Mouse (Mus musculus): ENCODE measurements around the gene Gng3. TPM values are rescaled to one million over a fixed set of nuclear protein-coding genes. Genes with fewer than 3 reads are reported as not detected.
"Not testable (repeated sequence)": the region's sequence is repeated elsewhere in the genome, so short reads cannot be mapped to it uniquely, and the experiment has no call there.

Gng3 gene
- polyA plus RNA-seq, 1 experiment from 2014 or later = 198 TPM

- H3K27me3 ChIP-seq = no peaks in the 10 kb centered on the region
- peak overlapping the region; percentile 99 for H3K27ac ChIP-seq
- WGBS = 18% methylated on average over 29 of the region's 29 CpGs
- peak overlapping the region; percentile 90 for H3K9ac ChIP-seq
- peak overlapping the region; percentile 83 for H3K4me2 ChIP-seq
- peaks cover 27% of the 10 kb centered on the region for H3K4me1 ChIP-seq
- peak; percentile 50 for ATAC-seq
- H3K36me3 ChIP-seq (ENCODE audit: poor library complexity, severe bottlenecking) = peaks cover 23% of the 10 kb centered on the region
- H3K9me3 ChIP-seq (replicated peaks) = no peaks in the 10 kb centered on the region
- peak overlapping the region; percentile 65 for H3K4me3 ChIP-seq
Measured at GRCm38 (mm10) chr19:8839908-8840791, 1.2 kb upstream of the Gng3 start.

GRCm38 (mm10) chr19:8838041-8838730 is 808 bp downstream of the Gng3 start:
- peak overlapping the region; percentile 65 for H3K4me3 ChIP-seq
- H3K9ac ChIP-seq = peak overlapping the region; percentile 90
- ATAC-seq = peak; percentile 14
- peaks cover 41% of the 10 kb centered on the region for H3K36me3 ChIP-seq (ENCODE audit: poor library complexity, severe bottlenecking)
- H3K27ac ChIP-seq = peak overlapping the region; percentile 99
- no peaks in the 10 kb centered on the region for H3K9me3 ChIP-seq (replicated peaks)
- peaks cover 27% of the 10 kb centered on the region for H3K4me1 ChIP-seq
- peak overlapping the region; percentile 83 for H3K4me2 ChIP-seq
- no peaks in the 10 kb centered on the region for H3K27me3 ChIP-seq
- WGBS = 7% methylated on average over 15 of the region's 15 CpGs

- peaks cover 27% of the 10 kb centered on the region for H3K4me1 ChIP-seq
- WGBS = under 1% methylated on average over 38 of the region's 38 CpGs
- H3K4me3 ChIP-seq = peak within 1 kb of the TSS; percentile 65
- no peaks in the 10 kb centered on the region for H3K27me3 ChIP-seq
- H3K4me2 ChIP-seq = peak within 1 kb of the TSS; percentile 83
- H3K27ac ChIP-seq = peak within 1 kb of the TSS; percentile 99
- no peaks in the 10 kb centered on the region for H3K9me3 ChIP-seq (replicated peaks)
- peaks cover 44% of the 10 kb centered on the region for H3K36me3 ChIP-seq (ENCODE audit: poor library complexity, severe bottlenecking)
- ATAC-seq = peak; percentile 79
- peak within 1 kb of the TSS; percentile 90 for H3K9ac ChIP-seq
Measured at GRCm38 (mm10) chr19:8837251-8837791, 1.7 kb downstream of the Gng3 start, which contains the start of gene Bscl2. Gene Bscl2 (plus strand): TSS chr19:8837467.

DNA sequence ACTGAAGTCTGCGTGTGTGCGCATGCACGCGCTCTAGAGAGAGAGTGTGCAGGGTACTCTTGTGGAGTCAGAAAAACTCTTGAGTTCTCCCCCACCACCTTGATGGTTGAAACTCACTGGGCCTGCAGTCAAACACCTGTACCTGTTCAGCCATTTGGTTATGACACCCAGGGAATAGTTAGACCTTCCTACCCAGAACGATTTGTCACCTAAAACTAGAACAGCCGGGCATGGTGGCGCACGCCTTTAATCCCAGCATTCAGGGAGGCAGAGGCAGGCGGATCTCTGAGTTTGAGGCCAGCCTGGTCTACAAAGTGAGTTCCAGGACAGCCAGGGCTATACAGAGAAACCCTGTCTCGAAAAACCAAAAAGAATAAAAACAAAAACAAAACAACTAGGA is 2.7 kb downstream of the Gng3 start:
- H3K9ac ChIP-seq; ATAC-seq; H3K9me3 ChIP-seq (replicated peaks); H3K27me3 ChIP-seq; H3K4me2 ChIP-seq; H3K4me3 ChIP-seq: not testable (repeated sequence)
- H3K27ac ChIP-seq = peak overlapping the region; percentile 99
- peaks cover 53% of the 10 kb centered on the region for H3K36me3 ChIP-seq (ENCODE audit: poor library complexity, severe bottlenecking)
- peaks cover 27% of the 10 kb centered on the region for H3K4me1 ChIP-seq
- WGBS = 97% methylated on average over 10 of the region's 10 CpGs

DNA sequence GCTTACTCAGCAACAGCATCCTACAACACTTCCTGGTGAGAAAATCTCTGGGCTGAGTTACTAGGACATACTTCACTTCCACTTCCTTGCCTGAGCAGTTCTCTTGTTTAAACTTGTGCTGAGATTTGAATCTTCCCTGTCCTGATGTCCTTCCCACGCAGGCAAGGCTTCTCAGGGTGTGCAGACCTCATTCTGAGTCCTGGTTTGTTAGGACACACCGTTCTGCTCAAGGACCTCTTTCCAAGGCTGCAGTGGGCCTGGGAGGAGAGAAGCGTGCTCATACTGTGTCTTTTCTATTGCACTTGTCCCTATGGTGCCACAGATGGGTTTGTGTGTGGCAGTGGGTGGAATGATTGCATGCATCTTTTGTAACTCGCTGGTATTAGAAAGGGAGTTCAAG is 6.0 kb downstream of the Gng3 start:
- H3K4me3 ChIP-seq = no peak overlapping the region
- H3K36me3 ChIP-seq (ENCODE audit: poor library complexity, severe bottlenecking) = peaks cover 83% of the 10 kb centered on the region
- 91% methylated on average over 4 of the region's 4 CpGs for WGBS
- ATAC-seq = no peak
- H3K27ac ChIP-seq = no peak overlapping the region
- no peaks in the 10 kb centered on the region; the same call in 1 of the 2 replicates for H3K4me1 ChIP-seq
- no peaks in the 10 kb centered on the region for H3K9me3 ChIP-seq (replicated peaks)
- H3K4me2 ChIP-seq = no peak overlapping the region
- H3K27me3 ChIP-seq = no peaks in the 10 kb centered on the region
- H3K9ac ChIP-seq = no peak overlapping the region

GRCm38 (mm10) chr19:8831262-8831661 is 7.7 kb downstream of the Gng3 start:
- Histone ChIP-seq H3K9me3 (replicated peaks) (no peaks in the 10 kb centered on the region), H3K36me3 (ENCODE audit: poor library complexity, severe bottlenecking) (peaks cover 98% of the 10 kb centered on the region), H3K27ac (no peak overlapping the region), H3K4me2 (no peak overlapping the region), H3K27me3 (no peaks in the 10 kb centered on the region), H3K9ac (no peak overlapping the region), H3K4me1 (no peaks in the 10 kb centered on the region), H3K4me3 (no peak overlapping the region)
- no peak for ATAC-seq
- 81% methylated on average over 11 of the region's 11 CpGs for WGBS

DNA sequence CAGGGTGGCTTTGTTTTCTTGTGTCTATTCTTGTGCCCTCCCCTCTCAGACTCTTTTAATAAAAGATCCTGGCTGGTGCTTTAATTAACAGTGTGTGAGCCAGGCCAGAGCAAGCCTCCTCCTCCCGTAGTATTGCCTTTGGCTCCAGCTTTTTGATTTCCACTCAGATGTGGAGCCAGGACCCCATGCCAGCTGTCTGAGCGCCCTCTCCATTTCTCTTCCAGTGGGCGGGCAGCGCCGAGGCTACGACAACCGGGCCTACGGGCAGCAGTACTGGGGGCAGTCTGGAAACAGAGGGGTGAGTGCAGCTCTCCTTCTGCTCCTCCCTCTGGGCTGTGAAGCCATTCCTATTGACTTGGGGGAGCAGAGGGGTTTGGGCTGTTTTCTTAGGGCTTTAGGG is 8.3 kb downstream of the Gng3 start:
- H3K4me3 ChIP-seq = no peak overlapping the region
- H3K27ac ChIP-seq = no peak overlapping the region
- peaks cover 98% of the 10 kb centered on the region for H3K36me3 ChIP-seq (ENCODE audit: poor library complexity, severe bottlenecking)
- H3K4me1 ChIP-seq = no peaks in the 10 kb centered on the region
- H3K9me3 ChIP-seq (replicated peaks) = no peaks in the 10 kb centered on the region
- WGBS = 87% methylated on average over 8 of the region's 8 CpGs
- no peak overlapping the region for H3K9ac ChIP-seq
- no peaks in the 10 kb centered on the region for H3K27me3 ChIP-seq
- H3K4me2 ChIP-seq = no peak overlapping the region
- ATAC-seq = 0 out of 2 replicates have a peak, but pooled peaks have one; percentile 27

DNA sequence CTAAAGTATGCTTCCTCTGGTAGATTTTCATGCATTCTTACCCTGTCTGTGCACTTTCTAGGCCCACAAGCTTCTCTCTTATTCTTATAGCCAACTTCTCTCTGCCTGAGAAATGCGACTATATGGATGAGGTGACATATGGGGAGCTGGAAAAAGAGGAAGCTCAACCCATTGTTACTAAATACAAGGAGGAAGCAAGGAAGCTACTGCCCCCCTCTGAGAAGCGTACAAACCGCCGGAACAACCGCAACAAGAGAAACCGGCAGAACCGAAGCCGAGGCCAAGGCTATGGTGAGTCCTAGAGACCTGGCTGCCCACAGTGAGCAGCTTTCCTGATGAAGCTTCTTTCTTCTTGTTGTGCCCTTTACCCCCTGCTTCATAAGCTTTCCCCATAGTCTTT is 9.3 kb downstream of the Gng3 start, which contains the start of gene AC129217.1:
TSS of gene AC129217.1 (plus strand) at position 114 of the 400 bp plus-strand sequence.
- Histone ChIP-seq H3K4me1 (no peaks in the 10 kb centered on the region), H3K9ac (no peak within 1 kb of the TSS), H3K4me3 (no peak within 1 kb of the TSS), H3K27ac (no peak within 1 kb of the TSS), H3K4me2 (no peak within 1 kb of the TSS), H3K9me3 (replicated peaks) (no peaks in the 10 kb centered on the region), H3K36me3 (ENCODE audit: poor library complexity, severe bottlenecking) (peaks cover 99% of the 10 kb centered on the region), H3K27me3 (no peaks in the 10 kb centered on the region)
- ATAC-seq = no peak
- 89% methylated on average over 8 of the region's 8 CpGs for WGBS

- WGBS = 78% methylated on average over 8 of the region's 8 CpGs
- H3K36me3 ChIP-seq (ENCODE audit: poor library complexity, severe bottlenecking) = peaks cover 51% of the 10 kb centered on the region
- H3K27me3 ChIP-seq = no peaks in the 10 kb centered on the region
- no peaks in the 10 kb centered on the region for H3K9me3 ChIP-seq (replicated peaks)
- peak overlapping the region; percentile 100 for H3K4me3 ChIP-seq
- no peak for ATAC-seq
- peak overlapping the region; percentile 99 for H3K9ac ChIP-seq
- peaks cover 33% of the 10 kb centered on the region for H3K4me1 ChIP-seq
- H3K27ac ChIP-seq = no peak overlapping the region
- peak overlapping the region; percentile 92 for H3K4me2 ChIP-seq
Measured at GRCm38 (mm10) chr19:8822696-8823095, 16.3 kb downstream of the Gng3 start.

DNA sequence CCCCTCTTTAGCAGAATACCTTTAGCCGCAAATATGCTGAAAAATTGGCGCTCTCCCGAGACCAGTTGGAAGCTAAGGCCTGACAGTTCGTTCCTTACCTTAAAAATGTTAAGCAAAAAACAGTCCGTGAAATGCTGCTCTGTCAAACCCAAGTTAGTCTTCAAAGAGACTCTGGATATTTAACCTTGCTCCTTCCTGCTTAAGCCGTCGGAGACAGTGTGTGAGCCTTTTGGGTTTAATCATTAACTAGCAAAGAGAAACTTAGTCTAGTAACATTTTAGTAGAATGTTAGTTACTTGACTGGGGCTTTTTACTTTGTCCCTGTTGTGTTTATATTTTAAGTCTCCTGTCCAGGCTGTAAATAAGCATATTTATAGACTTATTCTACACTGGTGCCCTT is 17.8 kb downstream of the Gng3 start:
- Histone ChIP-seq H3K4me2 (peak overlapping the region; percentile 92), H3K9me3 (replicated peaks) (no peaks in the 10 kb centered on the region), H3K9ac (peak overlapping the region; percentile 99), H3K36me3 (ENCODE audit: poor library complexity, severe bottlenecking) (peaks cover 44% of the 10 kb centered on the region), H3K4me3 (peak overlapping the region; percentile 100), H3K4me1 (peaks cover 48% of the 10 kb centered on the region), H3K27me3 (no peaks in the 10 kb centered on the region), H3K27ac (no peak overlapping the region)
- no peak for ATAC-seq
- 1% methylated on average over 7 of the region's 7 CpGs for WGBS

- peaks cover 53% of the 10 kb centered on the region for H3K4me1 ChIP-seq
- H3K27me3 ChIP-seq = no peaks in the 10 kb centered on the region
- no peaks in the 10 kb centered on the region for H3K9me3 ChIP-seq (replicated peaks)
- H3K27ac ChIP-seq = peak overlapping the region; percentile 99
- H3K36me3 ChIP-seq (ENCODE audit: poor library complexity, severe bottlenecking) = peaks cover 43% of the 10 kb centered on the region
- H3K9ac ChIP-seq = peak overlapping the region; percentile 99
- H3K4me2 ChIP-seq = peak overlapping the region; percentile 92
- under 1% methylated on average over 48 of the region's 48 CpGs for WGBS
- peak overlapping the region; percentile 100 for H3K4me3 ChIP-seq
- no peak for ATAC-seq
Measured at GRCm38 (mm10) chr19:8820424-8820956, 18.5 kb downstream of the Gng3 start.
